In genomic region chr1:86596512-86596911, GRCm38 (mm10) we compare ENCODE assay signal across 29 mouse cellular contexts. TPM values are rescaled to one million over a fixed set of nuclear protein-coding genes. Genes with fewer than 3 reads are reported as not detected.
DNase-seq lines count a peak whose midpoint lies in the region; ATAC-seq lines count a peak whose summit lies in the region.
"Had no signal": no experiment of that assay in that cellular context is flagged by ENCODE, and none has a peak within 500 bp of the region (broad histone marks: within the 10 kb centered on the region; RNA-seq: fewer than 3 reads in every experiment).

No protein-coding gene starts in this region.

- H3K9ac ChIP-seq in forebrain, embryonic 11.5 days (ENCODE audit: low read length) = no peak overlapping the region
- H3K9ac ChIP-seq: embryonic facial prominence, embryonic 12.5 days; forebrain, embryonic 12.5 days; intestine, embryonic 15.5 days; liver, embryonic 13.5 days; lung, embryonic 14.5 days had no signal

- H3K4me2 ChIP-seq in forebrain, embryonic 11.5 days (ENCODE audit: low read depth, low read length, severe bottlenecking) = no peak overlapping the region
- H3K4me2 ChIP-seq: embryonic facial prominence, embryonic 12.5 days; forebrain, embryonic 12.5 days; heart, embryonic 11.5 days; intestine, embryonic 15.5 days; liver, embryonic 13.5 days; lung, embryonic 14.5 days had no signal

- no peaks in the 10 kb centered on the region for H3K4me1 ChIP-seq in forebrain, embryonic 11.5 days (replicated peaks; ENCODE audit: control insufficient read depth, insufficient read depth, low read length)
- H3K4me1 ChIP-seq: embryonic facial prominence, embryonic 12.5 days; forebrain, embryonic 12.5 days; hindbrain, embryonic 10.5 days; intestine, embryonic 15.5 days; liver, embryonic 13.5 days had no signal

- no peaks in the 10 kb centered on the region for H3K27me3 ChIP-seq in forebrain, embryonic 11.5 days (ENCODE audit: control insufficient read depth, insufficient read depth, low read length)
- H3K27me3 ChIP-seq: CH12.LX; embryonic facial prominence, embryonic 12.5 days; forebrain, embryonic 12.5 days; intestine, embryonic 15.5 days; liver, embryonic 13.5 days; Patski had no signal

- H3K36me3 ChIP-seq in forebrain, embryonic 11.5 days (ENCODE audit: control insufficient read depth, insufficient read depth, low read length) = peaks cover 3% of the 10 kb centered on the region; the same call in 1 of the 2 replicates

- H3K9me3 ChIP-seq in forebrain, embryonic 11.5 days (ENCODE audit: control insufficient read depth, low read length) = no peaks in the 10 kb centered on the region
- H3K9me3 ChIP-seq: embryonic facial prominence, embryonic 12.5 days; forebrain, embryonic 12.5 days; G1E; hindbrain, embryonic 10.5 days; intestine, embryonic 15.5 days; liver, embryonic 13.5 days had no signal

- ATAC-seq in forebrain, embryonic 11.5 days (replicated peaks; ENCODE audit: low FRiP score) = no peak
- ATAC-seq: hindbrain, embryonic 16.5 days; intestine, embryonic 15.5 days; Patski had no signal

- intact Hi-C loops in left cerebral cortex, postnatal 14 days (cut with DNase I) = no loop called here

- DNase-seq in layer of hippocampus, adult 9-11 months = peak; percentile 56
- no peak for DNase-seq in layer of hippocampus, adult 11-12 months (ENCODE audit: low spot score)
- peak; percentile 56 for DNase-seq in right cerebral cortex, adult 18-20 months
- DNase-seq in right cerebral cortex, postnatal 4 days = no peak
- peak; percentile 37 to 59 for DNase-seq in left cerebral cortex, postnatal 14 days (ENCODE audit: low spot score in 2 of 2)
- DNase-seq in forebrain, embryonic 11.5 days (ENCODE audit: low spot score) = no peak
- DNase-seq in lung, postnatal 4 days = no peak
- DNase-seq: B cell, adult 2 months; cerebellum, adult 18-20 months; cerebellum, postnatal 14 days; gastrocnemius, postnatal 10 days; heart, adult 11 months; heart, postnatal 10 days; kidney, adult 8-10 months; kidney, postnatal 10 days; liver, embryonic 13.5 days; lung, embryonic 14.5 days; lung, postnatal 36 days; midbrain, embryonic 14.5 days; spleen, adult 18-20 months had no signal

- WGBS in forebrain, embryonic 11.5 days = 93% methylated on average over 6 of the region's 6 CpGs

- no peak overlapping the region for H3K4me3 ChIP-seq in forebrain, embryonic 11.5 days (ENCODE audit: low read depth, low read length)
- H3K4me3 ChIP-seq: embryonic facial prominence, embryonic 12.5 days; forebrain, embryonic 12.5 days; hindbrain, embryonic 10.5 days; intestine, embryonic 15.5 days; liver, embryonic 13.5 days had no signal

- H3K27ac ChIP-seq in forebrain, embryonic 11.5 days (ENCODE audit: low read depth, low read length) = no peak overlapping the region
- H3K27ac ChIP-seq: embryonic facial prominence, embryonic 12.5 days; forebrain, embryonic 12.5 days; hindbrain, embryonic 10.5 days; intestine, embryonic 15.5 days; liver, embryonic 13.5 days had no signal

RNA-seq across cellular contexts. Expression of gene Cops7b, which starts 13.8 kb away (rescaled TPM):
- total RNA-seq in left cerebral cortex, postnatal 14 days (2021) = 10 to 100 TPM; 24.8 to 28.7 TPM
- 57.1 and 62.3 TPM in 2 replicates for polyA plus RNA-seq in forebrain, embryonic 11.5 days (2014; fragmentation: Nextera tagmentation; extraction: Ambion mirVana)

RNA-seq across cellular contexts. Expression of gene Pde6d, which starts 14.1 kb away (rescaled TPM):
- total RNA-seq in left cerebral cortex, postnatal 14 days (2021) = 10 to 100 TPM; 60.5 to 63.2 TPM
- 81.0 and 88.0 TPM in 2 replicates for polyA plus RNA-seq in forebrain, embryonic 11.5 days (2014; fragmentation: Nextera tagmentation; extraction: Ambion mirVana)

Comparison
In these comparisons a context has a peak if more than half of its experiments do, and no peak if none do; other contexts are left out.
1. DNase-seq: peak in layer of hippocampus, adult 9-11 months (single experiment), right cerebral cortex, adult 18-20 months (single experiment) and left cerebral cortex, postnatal 14 days (2 of 2); none in layer of hippocampus, adult 11-12 months (single experiment), right cerebral cortex, postnatal 4 days (single experiment), forebrain, embryonic 11.5 days (single experiment) and lung, postnatal 4 days (0 of 2).